Mouse (Mus musculus) stomach, embryonic 15.5 days (tissue): ENCODE measurements around the gene Plekhf1. TPM values are rescaled to one million over a fixed set of nuclear protein-coding genes. Genes with fewer than 3 reads are reported as not detected.

ENCODE experiments used
- ATAC-seq: fragments of 200-750 bp; cut with Nextera tagmentation; 2 replicates; pipeline ENCODE4 v1.8.0; 2017; ENCODE audit warnings: low read depth, moderate number of reproducible peaks, moderate TSS enrichment; ENCODE audit not compliant: insufficient read depth, low FRiP score
- H3K27ac ChIP-seq: fragments of 300-500 bp; sonication (generic); 2 replicates; pipeline ENCODE4 v1.5.1; 2015; ENCODE audit warnings: mild to moderate bottlenecking, inconsistent platforms
- H3K27me3 ChIP-seq: fragments of 300-500 bp; sonication (generic); replicated peaks from 2 replicates; pipeline ENCODE4 v1.6.1; 2015; ENCODE audit warnings: inconsistent platforms
- H3K36me3 ChIP-seq: fragments of 300-500 bp; sonication (generic); 2 replicates; pipeline ENCODE4 v1.6.1; 2015; ENCODE audit warnings: inconsistent platforms
- H3K4me1 ChIP-seq: fragments of 300-500 bp; sonication (generic); 2 replicates; pipeline ENCODE4 v1.6.1; 2015; ENCODE audit warnings: inconsistent platforms
- H3K4me2 ChIP-seq: fragments of 300-500 bp; sonication (generic); 2 replicates; pipeline ENCODE4 v1.6.1; 2015; ENCODE audit warnings: mild to moderate bottlenecking, inconsistent platforms
- H3K4me3 ChIP-seq: fragments of 300-500 bp; sonication (generic); replicated peaks from 2 replicates; pipeline ENCODE4 v1.5.1; 2015; ENCODE audit warnings: inconsistent platforms
- H3K9ac ChIP-seq: fragments of 300-500 bp; sonication (generic); 2 replicates; pipeline ENCODE4 v1.6.1; 2015; ENCODE audit warnings: inconsistent platforms
- H3K9me3 ChIP-seq: fragments of 300-500 bp; sonication (generic); 2 replicates; pipeline ENCODE4 v1.6.1; 2016; ENCODE audit warnings: inconsistent platforms
- WGBS: fragments of 180-500 bp; shearing (Covaris S2); methylation state at CpG from one replicate; pipeline ENCODE4 v1.1.7; 2015; 5-methylcytosine and 5-hydroxymethylcytosine counted together
- polyA plus RNA-seq: library from polyadenylated mRNA; unstranded; fragments of >200 nt; fragmentation: Nextera tagmentation; extraction: Ambion mirVana; gene quantifications from 2 replicates; pipeline ENCODE4 v1.2.1, GENCODE M21; 2015

Gene Plekhf1
- polyA plus RNA-seq, 1 experiment from 2014 or later = 3.2 TPM

GRCm38 (mm10) chr7:38215281-38215680 lies 12.5 kb downstream of the Plekhf1 start:
- no peak overlapping the region for H3K4me3 ChIP-seq
- H3K27ac ChIP-seq = no peak overlapping the region
- H3K4me1 ChIP-seq = no peaks in the 10 kb centered on the region
- H3K36me3 ChIP-seq = no peaks in the 10 kb centered on the region; the same call in 1 of the 2 replicates
- H3K27me3 ChIP-seq = no peaks in the 10 kb centered on the region
- ATAC-seq = no peak
- no peaks in the 10 kb centered on the region for H3K9me3 ChIP-seq
- WGBS = 67% methylated on average over 7 of the region's 7 CpGs
- H3K4me2 ChIP-seq = no peak overlapping the region
- H3K9ac ChIP-seq = no peak overlapping the region

GRCm38 (mm10) chr7:38214473-38215214 lies 13.2 kb downstream of the Plekhf1 start:
- ATAC-seq = no peak

GRCm38 (mm10) chr7:38212651-38213062 lies 15.2 kb downstream of the Plekhf1 start:
- Histone ChIP-seq H3K27ac (no peak overlapping the region), H3K9ac (no peak overlapping the region), H3K4me2 (no peak overlapping the region), H3K4me1 (no peaks in the 10 kb centered on the region), H3K36me3 (no peaks in the 10 kb centered on the region), H3K9me3 (no peaks in the 10 kb centered on the region), H3K4me3 (no peak overlapping the region), H3K27me3 (no peaks in the 10 kb centered on the region)
- WGBS = 17% methylated on average over 3 of the region's 3 CpGs
- ATAC-seq = no peak

More at GRCm38 (mm10) chr7:38214473-38215214, 13.2 kb downstream of the Plekhf1 start:
- Histone ChIP-seq H3K4me1 (no peaks in the 10 kb centered on the region), H3K9me3 (no peaks in the 10 kb centered on the region), H3K27me3 (no peaks in the 10 kb centered on the region), H3K36me3 (no peaks in the 10 kb centered on the region), H3K27ac (no peak overlapping the region), H3K4me3 (no peak overlapping the region), H3K4me2 (no peak overlapping the region), H3K9ac (no peak overlapping the region)
- 61% methylated on average over 5 of the region's 5 CpGs for WGBS

GRCm38 (mm10) chr7:38209478-38210152 lies 18.2 kb downstream of the Plekhf1 start:
- ATAC-seq = no peak
- WGBS = 51% methylated on average over 11 of the region's 11 CpGs

GRCm38 (mm10) chr7:38208969-38209368 lies 18.8 kb downstream of the Plekhf1 start:
- ATAC-seq = no peak
- Histone ChIP-seq H3K27ac (no peak overlapping the region), H3K36me3 (no peaks in the 10 kb centered on the region), H3K9ac (no peak overlapping the region), H3K27me3 (no peaks in the 10 kb centered on the region), H3K4me2 (no peak overlapping the region), H3K9me3 (no peaks in the 10 kb centered on the region), H3K4me3 (no peak overlapping the region), H3K4me1 (no peaks in the 10 kb centered on the region)
- WGBS = 70% methylated on average over 3 of the region's 3 CpGs

More at GRCm38 (mm10) chr7:38209478-38210152, 18.2 kb downstream of the Plekhf1 start:
- no peaks in the 10 kb centered on the region for H3K9me3 ChIP-seq
- no peaks in the 10 kb centered on the region for H3K36me3 ChIP-seq
- H3K27me3 ChIP-seq = no peaks in the 10 kb centered on the region
- no peak overlapping the region for H3K9ac ChIP-seq
- no peak overlapping the region for H3K27ac ChIP-seq
- H3K4me1 ChIP-seq = no peaks in the 10 kb centered on the region
- H3K4me2 ChIP-seq = no peak overlapping the region
- no peak overlapping the region for H3K4me3 ChIP-seq

GRCm38 (mm10) chr7:38206564-38206963 lies 21.3 kb downstream of the Plekhf1 start:
- Histone ChIP-seq H3K9ac (no peak overlapping the region), H3K27me3 (no peaks in the 10 kb centered on the region), H3K4me2 (no peak overlapping the region), H3K4me1 (no peaks in the 10 kb centered on the region), H3K36me3 (no peaks in the 10 kb centered on the region), H3K9me3 (no peaks in the 10 kb centered on the region), H3K27ac (no peak overlapping the region), H3K4me3 (no peak overlapping the region)
- WGBS = 68% methylated on average over 3 of the region's 3 CpGs
- ATAC-seq = no peak

- 66% methylated on average over 2 of the region's 2 CpGs for WGBS
- no peak overlapping the region for H3K9ac ChIP-seq
- H3K4me1 ChIP-seq = no peaks in the 10 kb centered on the region
- H3K4me2 ChIP-seq = no peak overlapping the region
- ATAC-seq = no peak
- H3K4me3 ChIP-seq = no peak overlapping the region
- no peaks in the 10 kb centered on the region for H3K9me3 ChIP-seq
- H3K27me3 ChIP-seq = no peaks in the 10 kb centered on the region
- no peaks in the 10 kb centered on the region for H3K36me3 ChIP-seq
- no peak overlapping the region for H3K27ac ChIP-seq
Observed at GRCm38 (mm10) chr7:38205801-38206200, 22.0 kb downstream of the Plekhf1 start.

GRCm38 (mm10) chr7:38204314-38204713 lies 23.5 kb downstream of the Plekhf1 start:
- Histone ChIP-seq H3K4me1 (no peaks in the 10 kb centered on the region), H3K36me3 (no peaks in the 10 kb centered on the region), H3K9me3 (no peaks in the 10 kb centered on the region), H3K9ac (no peak overlapping the region), H3K4me2 (no peak overlapping the region), H3K27me3 (no peaks in the 10 kb centered on the region), H3K27ac (no peak overlapping the region), H3K4me3 (no peak overlapping the region)
- 87% methylated on average over 6 of the region's 6 CpGs for WGBS
- ATAC-seq = no peak

- Histone ChIP-seq H3K27me3 (no peaks in the 10 kb centered on the region), H3K9me3 (no peaks in the 10 kb centered on the region), H3K4me3 (no peak overlapping the region), H3K4me2 (no peak overlapping the region), H3K36me3 (no peaks in the 10 kb centered on the region), H3K27ac (no peak overlapping the region), H3K4me1 (no peaks in the 10 kb centered on the region), H3K9ac (no peak overlapping the region)
- ATAC-seq = no peak
- WGBS = 39% methylated on average over 3 of the region's 3 CpGs
Observed at GRCm38 (mm10) chr7:38201290-38201658, 26.5 kb downstream of the Plekhf1 start.

GRCm38 (mm10) chr7:38200606-38201289 lies 27.1 kb downstream of the Plekhf1 start:
- peak overlapping the region; percentile 20; the same call in 1 of the 2 replicates for H3K4me3 ChIP-seq
- H3K27me3 ChIP-seq = no peaks in the 10 kb centered on the region
- H3K4me1 ChIP-seq = no peaks in the 10 kb centered on the region
- 3% methylated on average over 28 of the region's 28 CpGs for WGBS
- no peaks in the 10 kb centered on the region for H3K9me3 ChIP-seq
- H3K9ac ChIP-seq = no peak overlapping the region
- H3K36me3 ChIP-seq = no peaks in the 10 kb centered on the region
- peak overlapping the region; percentile 48 for H3K4me2 ChIP-seq
- ATAC-seq = peak; percentile 84
- no peak overlapping the region for H3K27ac ChIP-seq

GRCm38 (mm10) chr7:38199907-38200605 lies 27.8 kb downstream of the Plekhf1 start:
- no peak for ATAC-seq
- Histone ChIP-seq H3K36me3 (no peaks in the 10 kb centered on the region), H3K27ac (no peak overlapping the region), H3K4me3 (no peak overlapping the region), H3K9ac (no peak overlapping the region), H3K4me1 (no peaks in the 10 kb centered on the region), H3K9me3 (no peaks in the 10 kb centered on the region), H3K27me3 (no peaks in the 10 kb centered on the region), H3K4me2 (peak overlapping the region; percentile 48; the same call in 1 of the 2 replicates)
- 70% methylated on average over 8 of the region's 8 CpGs for WGBS
